Mouse (Mus musculus) gastrocnemius, adult 8-10 months (tissue): ENCODE data around the gene Nr1h3. TPM values are rescaled to one million over a fixed set of nuclear protein-coding genes. Genes with fewer than 3 reads are reported as not detected.

Experiments
- DNase-seq, 2 experiments: peaks; one replicate each; pipeline ENCODE4 v3.0.0; 2022; ENCODE audit warnings: low spot score in 2 of 2
- total RNA-seq, 4 experiments: library from RNA; stranded (reverse); gene quantifications; 2 replicates each; pipeline ENCODE4 v1.2.4; 2022

The Nr1h3 gene
- total RNA-seq, 4 experiments from 2014 or later = 20.7 to 31.4 (median 24.5) TPM

- DNase-seq = no peak
These were observed 16.4 kb downstream of the Nr1h3 start for GRCm38 (mm10) chr2:91186208-91186607.

- no peak for DNase-seq
These were observed 18.8 kb downstream of the Nr1h3 start, which contains the start of gene Madd for GRCm38 (mm10) chr2:91183711-91184405. TSS of gene Madd (minus strand) at chr2:91183837.

GRCm38 (mm10) chr2:91183148-91183513, 19.5 kb downstream of the Nr1h3 start:
- DNase-seq = peak; percentile 79 to 81

GRCm38 (mm10) chr2:91182405-91183147, 20.1 kb downstream of the Nr1h3 start:
- peak in 1 of 2 experiments; percentile 22 for DNase-seq

GRCm38 (mm10) chr2:91182016-91182404, 20.6 kb downstream of the Nr1h3 start:
- no peak for DNase-seq

GRCm38 (mm10) chr2:91180706-91181105, 21.9 kb downstream of the Nr1h3 start:
- no peak for DNase-seq

- no peak for DNase-seq
These were observed 22.8 kb downstream of the Nr1h3 start for GRCm38 (mm10) chr2:91179825-91180224.

GRCm38 (mm10) chr2:91176234-91176633, 26.4 kb downstream of the Nr1h3 start:
- no peak for DNase-seq

GRCm38 (mm10) chr2:91175490-91175889, 27.1 kb downstream of the Nr1h3 start:
- no peak for DNase-seq

- no peak for DNase-seq
These were observed 32.9 kb downstream of the Nr1h3 start for GRCm38 (mm10) chr2:91169587-91170322.

- DNase-seq = no peak
These were observed 35.0 kb downstream of the Nr1h3 start for GRCm38 (mm10) chr2:91167629-91168028.

GRCm38 (mm10) chr2:91164991-91165390, 37.6 kb downstream of the Nr1h3 start:
- no peak for DNase-seq

GRCm38 (mm10) chr2:91163532-91163931, 39.1 kb downstream of the Nr1h3 start:
- no peak for DNase-seq

- no peak for DNase-seq
These were observed 39.7 kb downstream of the Nr1h3 start for GRCm38 (mm10) chr2:91162952-91163351.

- no peak for DNase-seq
These were observed 42.0 kb downstream of the Nr1h3 start for GRCm38 (mm10) chr2:91160591-91160990.

GRCm38 (mm10) chr2:91157002-91157752, 45.5 kb downstream of the Nr1h3 start:
- DNase-seq = no peak

- no peak for DNase-seq
These were observed 48.5 kb downstream of the Nr1h3 start for GRCm38 (mm10) chr2:91154091-91154490.

- no peak for DNase-seq
These were observed 49.7 kb downstream of the Nr1h3 start for GRCm38 (mm10) chr2:91152885-91153377.

- no peak for DNase-seq
These were observed 51.3 kb downstream of the Nr1h3 start for GRCm38 (mm10) chr2:91151331-91151730.

- no peak for DNase-seq
These were observed 54.5 kb downstream of the Nr1h3 start for GRCm38 (mm10) chr2:91148101-91148500.

GRCm38 (mm10) chr2:91143401-91143800, 59.2 kb downstream of the Nr1h3 start:
- no peak for DNase-seq
